Mouse (Mus musculus) C2C12 (cell line): ENCODE data around the gene Coro1b. TPM values are rescaled to one million over a fixed set of nuclear protein-coding genes. Genes with fewer than 3 reads are reported as not detected.

Experiments
- H3K27me3 ChIP-seq: one replicate; pipeline ENCODE4 v1.6.1; 2011; ENCODE audit not compliant: control insufficient read depth, insufficient read depth, insufficient read length
- H3K36me3 ChIP-seq: one replicate; pipeline ENCODE4 v1.6.1; 2011; ENCODE audit not compliant: control insufficient read depth, insufficient read depth
- H3K4me3 ChIP-seq: one replicate; pipeline ENCODE4 v1.5.1; 2011; ENCODE audit warnings: mild to moderate bottlenecking, control low read depth; ENCODE audit not compliant: poor library complexity, insufficient read depth, severe bottlenecking
- H3K79me2 ChIP-seq: one replicate; pipeline ENCODE4 v1.6.1; 2011; ENCODE audit not compliant: control insufficient read depth, insufficient read depth
- H3K79me3 ChIP-seq: one replicate; pipeline ENCODE4 v1.6.1; 2011; ENCODE audit warnings: low read depth, control low read depth
- H3ac ChIP-seq: one replicate; pipeline ENCODE3; 2011; ENCODE audit warnings: low read depth; ENCODE audit not compliant: control insufficient read depth, insufficient read length
- CEBPB ChIP-seq: IDR thresholded peaks from one replicate; pipeline ENCODE4 v1.6.1; 2011; ENCODE audit warnings: low read depth, mild to moderate bottlenecking, control low read depth, moderate library complexity
- CTCF ChIP-seq: IDR thresholded peaks from one replicate; pipeline ENCODE4 v1.5.1; 2011; ENCODE audit not compliant: control insufficient read depth, insufficient read depth, insufficient read length
- FOSL1 ChIP-seq: IDR thresholded peaks from one replicate; pipeline ENCODE4 v1.8.0; 2011; ENCODE audit warnings: mild to moderate bottlenecking, low read length; ENCODE audit not compliant: poor library complexity, insufficient read depth, severe bottlenecking
- MAX ChIP-seq: IDR thresholded peaks from one replicate; pipeline ENCODE4 v1.6.1; 2011; ENCODE audit warnings: mild to moderate bottlenecking, control low read depth
- MYOD1 ChIP-seq: IDR thresholded peaks from one replicate; pipeline ENCODE4 v1.6.1; 2011; ENCODE audit warnings: low read depth; ENCODE audit not compliant: control insufficient read depth, insufficient read length
- MYOG ChIP-seq: IDR thresholded peaks from one replicate; pipeline ENCODE4 v1.6.1; 2011; ENCODE audit not compliant: control insufficient read depth, insufficient read length; ENCODE audit errors: extremely low read depth
- USF1 ChIP-seq: IDR thresholded peaks from one replicate; pipeline ENCODE4 v1.6.1; 2011; ENCODE audit warnings: low read depth, mild to moderate bottlenecking, control low read depth, moderate library complexity
- polyA plus RNA-seq: library from polyadenylated mRNA; unstranded; fragments of >200 nt; fragmentation: generic; extraction: Trizol; gene quantifications from one replicate; pipeline ENCODE4 v1.2.1, GENCODE M21; 2012; ENCODE audit warnings: missing spikeins

Coro1b gene
- polyA plus RNA-seq, 1 experiment, result 257 TPM

DNA sequence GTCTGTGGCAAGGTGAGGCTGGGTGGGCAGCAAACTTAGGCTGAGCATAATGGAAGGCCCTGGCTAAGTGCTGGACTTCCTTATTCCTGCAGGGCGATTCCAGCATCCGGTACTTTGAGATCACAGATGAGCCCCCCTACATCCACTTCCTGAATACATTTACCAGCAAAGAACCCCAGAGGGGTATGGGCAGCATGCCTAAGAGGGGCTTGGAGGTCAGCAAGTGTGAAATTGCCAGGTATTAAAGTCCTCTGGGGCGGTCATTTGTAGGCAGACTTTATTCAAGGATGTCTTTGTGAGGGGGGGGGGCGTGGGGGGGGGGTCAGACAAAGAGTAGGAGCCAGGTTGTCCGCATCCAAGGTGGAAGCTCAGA lies 3.1 kb downstream of the Coro1b start:
- peaks cover 28% of the 10 kb centered on the region for H3K79me2 ChIP-seq
- no peak overlapping the region for H3K4me3 ChIP-seq
- H3ac ChIP-seq, result no peak overlapping the region
- no peaks in the 10 kb centered on the region for H3K27me3 ChIP-seq
- peaks cover 15% of the 10 kb centered on the region for H3K79me3 ChIP-seq
- TF ChIP-seq MYOG (no peak), CTCF (no peak)
- peaks cover 32% of the 10 kb centered on the region for H3K36me3 ChIP-seq

DNA sequence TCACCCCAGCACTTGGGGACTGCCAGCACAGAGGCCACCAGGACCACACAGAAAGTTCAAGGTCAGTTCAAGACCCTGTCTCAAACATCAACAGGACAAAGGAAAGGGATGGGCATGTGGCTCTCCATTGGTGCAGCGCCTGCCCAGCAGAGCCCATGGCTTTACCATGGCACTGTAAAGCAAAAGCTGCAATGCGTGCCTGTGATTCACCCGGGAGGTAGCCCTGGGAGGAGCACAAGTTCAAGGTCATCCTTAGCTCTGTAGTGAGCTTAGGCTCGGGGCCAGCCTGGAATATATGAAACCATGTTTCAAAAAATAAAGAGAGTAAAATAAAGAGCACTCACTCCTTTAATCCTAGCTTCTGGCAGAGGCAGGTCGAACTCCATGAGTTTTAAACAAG lies 3.5 kb downstream of the Coro1b start:
- Histone ChIP-seq H3K79me2 (peaks cover 28% of the 10 kb centered on the region), H3K36me3 (peaks cover 32% of the 10 kb centered on the region), H3K4me3 (no peak overlapping the region), H3ac (no peak overlapping the region), H3K27me3 (no peaks in the 10 kb centered on the region), H3K79me3 (peaks cover 15% of the 10 kb centered on the region)
- TF ChIP-seq MAX, result no peak
- TF ChIP-seq MYOD1, result no peak
- no peak for TF ChIP-seq USF1
- TF ChIP-seq CEBPB, result no peak
- no peak for TF ChIP-seq MYOG
- TF ChIP-seq CTCF, result no peak
- TF ChIP-seq FOSL1, result no peak

DNA sequence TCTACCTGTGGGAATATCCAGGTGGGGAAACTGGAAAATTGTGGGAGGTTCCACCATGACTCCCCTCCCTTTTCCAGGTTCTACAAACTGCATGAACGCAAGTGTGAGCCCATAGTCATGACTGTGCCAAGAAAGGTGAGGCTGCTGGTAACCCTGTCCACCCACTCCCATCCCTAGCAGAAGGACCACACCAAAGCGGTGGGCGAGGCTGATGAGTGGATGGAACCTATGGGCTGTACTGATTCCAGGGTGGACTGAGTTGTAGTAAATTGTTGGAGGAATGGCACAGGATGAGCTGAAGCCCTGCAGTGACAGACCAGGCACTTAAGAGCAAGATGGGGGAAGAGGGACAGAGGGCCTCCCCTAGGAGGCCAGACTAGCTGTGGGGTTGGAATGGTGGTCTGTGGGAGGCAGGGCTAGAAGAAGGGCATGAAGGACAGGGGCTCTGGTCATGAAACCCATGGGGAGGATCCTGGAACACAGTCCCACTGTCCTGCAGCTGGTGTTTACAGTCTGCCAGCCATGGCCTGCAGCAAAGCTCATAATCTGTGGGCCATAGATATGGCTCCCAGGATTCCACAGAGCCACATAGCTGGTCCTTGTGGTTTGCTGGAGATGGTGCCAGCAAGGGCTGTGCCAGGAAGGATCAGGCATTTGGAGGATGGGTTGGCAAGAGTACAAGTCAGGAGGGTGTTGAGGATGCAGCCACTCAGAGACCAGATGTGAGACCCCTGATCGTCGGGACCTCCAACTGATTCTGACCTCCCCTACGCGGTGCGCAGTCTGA lies 4.2 kb downstream of the Coro1b start:
- H3K4me3 ChIP-seq, result no peak overlapping the region
- TF ChIP-seq MYOD1 (no peak), USF1 (no peak), CTCF (no peak), MYOG (no peak), FOSL1 (no peak), MAX (no peak), CEBPB (no peak)
- peaks cover 32% of the 10 kb centered on the region for H3K36me3 ChIP-seq
- H3K27me3 ChIP-seq, result no peaks in the 10 kb centered on the region
- H3K79me3 ChIP-seq, result peaks cover 15% of the 10 kb centered on the region
- no peak overlapping the region for H3ac ChIP-seq
- peaks cover 28% of the 10 kb centered on the region for H3K79me2 ChIP-seq

DNA sequence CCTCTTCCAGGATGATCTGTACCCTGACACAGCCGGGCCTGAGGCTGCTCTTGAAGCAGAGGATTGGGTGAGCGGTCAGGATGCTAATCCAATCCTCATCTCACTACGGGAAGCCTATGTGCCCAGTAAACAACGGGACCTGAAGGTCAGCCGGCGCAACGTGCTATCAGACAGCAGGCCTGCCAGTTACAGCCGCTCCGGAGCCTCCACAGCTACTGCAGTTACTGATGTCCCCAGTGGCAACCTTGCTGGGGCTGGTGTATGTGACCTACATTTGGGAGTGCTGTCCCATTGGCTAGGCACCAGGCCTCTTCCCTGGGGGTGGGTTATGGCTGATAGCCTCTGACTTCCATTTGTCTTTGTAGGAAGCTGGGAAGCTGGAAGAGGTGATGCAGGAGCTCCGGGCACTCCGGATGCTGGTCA lies 4.8 kb downstream of the Coro1b start, which contains the start of gene Ptprcap:
TSS of gene Ptprcap (plus strand) at position 373 of the 423 bp plus-strand sequence.
- Histone ChIP-seq H3ac (no peak within 1 kb of the TSS), H3K27me3 (no peaks in the 10 kb centered on the region), H3K4me3 (no peak within 1 kb of the TSS), H3K79me3 (peaks cover 15% of the 10 kb centered on the region), H3K79me2 (peaks cover 28% of the 10 kb centered on the region), H3K36me3 (peaks cover 32% of the 10 kb centered on the region)
- TF ChIP-seq MYOD1 (no peak), MYOG (no peak), USF1 (no peak)

DNA sequence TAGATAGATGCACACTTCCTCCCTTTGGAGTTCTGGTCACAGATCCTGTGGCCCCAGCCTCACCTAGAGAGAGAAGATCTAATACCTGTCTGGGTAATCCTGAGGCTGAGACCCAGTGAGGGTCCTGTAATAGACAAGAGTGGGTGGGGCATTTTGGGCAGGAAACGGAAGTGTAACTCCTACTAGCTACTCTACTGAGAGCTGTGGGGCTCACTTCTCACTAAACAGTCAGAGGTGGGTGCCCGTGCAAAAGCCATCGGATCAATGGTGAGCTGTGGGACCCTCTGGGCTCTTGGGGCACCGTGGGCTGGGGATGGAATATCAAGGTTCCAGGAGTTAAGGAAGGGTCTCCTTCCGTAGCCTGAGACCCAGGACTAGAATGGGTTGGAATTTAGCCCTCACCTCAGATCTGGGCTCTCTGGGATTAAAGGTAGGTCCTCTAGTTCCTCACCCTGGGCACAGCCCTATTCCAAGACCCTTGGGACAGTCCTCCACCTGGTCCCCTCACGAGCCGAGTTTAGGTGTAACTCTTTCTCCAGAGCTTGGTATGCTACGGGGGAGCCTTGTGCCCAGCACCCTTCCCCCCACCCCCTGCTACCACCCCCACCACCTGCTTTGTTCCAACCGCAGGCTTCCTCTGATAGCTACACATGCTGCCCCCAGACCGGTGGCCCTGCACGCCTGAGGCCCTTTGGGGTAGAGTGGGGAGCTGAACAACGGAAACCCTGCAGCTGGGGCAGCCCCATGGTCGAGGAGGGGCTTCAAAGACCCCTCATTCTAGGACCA lies 6.2 kb downstream of the Coro1b start:
- Histone ChIP-seq H3K79me2 (peaks cover 17% of the 10 kb centered on the region), H3ac (no peak overlapping the region), H3K4me3 (no peak overlapping the region), H3K36me3 (peaks cover 37% of the 10 kb centered on the region), H3K27me3 (no peaks in the 10 kb centered on the region), H3K79me3 (peaks cover 5% of the 10 kb centered on the region)
- TF ChIP-seq FOSL1 (no peak), CTCF (no peak), CEBPB (no peak), USF1 (no peak), MAX (no peak), MYOG (no peak), MYOD1 (no peak)
